Mouse (Mus musculus) lung, postnatal 14 days (tissue): ENCODE data around the gene Gata3.

Experiments
- DNase-seq: peaks from one replicate; pipeline ENCODE4 v3.0.0; 2021

Gene Gata3

GRCm38 (mm10) chr2:9871141-9871716, 18.6 kb downstream of the Gata3 start:
- DNase-seq = no peak

GRCm38 (mm10) chr2:9867092-9867825, 22.6 kb downstream of the Gata3 start:
- DNase-seq = no peak

DNA sequence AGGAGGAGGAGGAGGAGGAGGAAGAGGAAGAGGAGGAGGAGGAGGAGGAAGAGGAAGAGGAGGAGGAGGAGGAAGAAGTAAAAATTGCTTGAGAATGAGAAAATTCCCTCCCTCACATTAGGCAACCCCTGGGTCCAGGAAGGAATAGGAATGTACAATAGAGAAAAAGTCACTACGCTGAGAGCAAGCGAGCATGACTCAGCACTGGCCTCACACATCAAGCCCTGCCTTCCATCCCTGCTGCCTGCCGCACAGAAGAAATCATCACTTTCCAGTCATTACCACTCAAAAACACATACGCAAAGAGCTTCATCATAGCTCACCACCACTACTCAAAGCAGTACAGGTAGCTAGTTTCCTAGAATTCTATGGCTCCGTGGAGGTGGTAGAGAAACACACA, 29.1 kb downstream of the Gata3 start:
- no peak for DNase-seq

DNA sequence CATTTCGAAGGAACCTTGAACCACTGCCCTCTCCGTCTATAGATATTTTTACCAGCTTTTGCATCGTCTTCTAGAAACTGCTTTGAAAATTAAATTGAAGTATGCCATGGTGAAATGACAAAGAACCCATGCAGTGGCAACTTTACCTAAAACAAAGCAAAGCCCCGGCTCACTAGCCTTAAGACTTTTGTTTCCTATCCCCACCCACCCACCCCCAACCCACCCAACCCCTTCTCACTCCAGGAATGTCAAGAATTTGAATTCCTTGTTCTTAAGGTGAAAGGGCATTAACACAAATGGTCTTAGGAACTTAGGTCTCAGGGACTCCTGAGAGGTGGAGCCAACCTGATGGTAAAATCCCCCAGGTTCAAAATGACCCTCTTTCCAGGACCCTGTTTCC, 34.0 kb downstream of the Gata3 start:
- no peak for DNase-seq

GRCm38 (mm10) chr2:9852851-9853576, 36.8 kb downstream of the Gata3 start:
- DNase-seq = no peak

- no peak for DNase-seq
Observed at GRCm38 (mm10) chr2:9835195-9835594, 54.6 kb downstream of the Gata3 start.

DNA sequence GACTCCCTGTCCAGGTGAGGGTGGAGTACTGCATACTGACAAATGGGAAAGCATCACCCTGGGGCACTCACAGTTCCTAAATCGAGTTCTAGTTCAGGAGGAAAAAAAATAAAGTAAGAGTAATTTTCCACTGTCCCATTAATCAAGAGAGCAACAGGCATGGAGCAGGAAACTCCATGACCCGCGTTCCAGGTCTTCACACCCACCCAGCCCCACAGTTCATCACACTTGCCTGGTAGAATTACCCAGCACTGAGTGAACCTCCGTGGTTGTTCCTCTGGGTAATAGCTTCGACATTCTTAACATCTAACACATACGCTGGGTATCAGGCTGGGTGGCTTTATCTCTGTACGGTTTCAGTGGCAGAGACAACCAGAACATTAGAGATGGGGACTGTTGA, 56.1 kb downstream of the Gata3 start:
- no peak for DNase-seq

GRCm38 (mm10) chr2:9827624-9828023, 62.2 kb downstream of the Gata3 start:
- DNase-seq = no peak

DNA sequence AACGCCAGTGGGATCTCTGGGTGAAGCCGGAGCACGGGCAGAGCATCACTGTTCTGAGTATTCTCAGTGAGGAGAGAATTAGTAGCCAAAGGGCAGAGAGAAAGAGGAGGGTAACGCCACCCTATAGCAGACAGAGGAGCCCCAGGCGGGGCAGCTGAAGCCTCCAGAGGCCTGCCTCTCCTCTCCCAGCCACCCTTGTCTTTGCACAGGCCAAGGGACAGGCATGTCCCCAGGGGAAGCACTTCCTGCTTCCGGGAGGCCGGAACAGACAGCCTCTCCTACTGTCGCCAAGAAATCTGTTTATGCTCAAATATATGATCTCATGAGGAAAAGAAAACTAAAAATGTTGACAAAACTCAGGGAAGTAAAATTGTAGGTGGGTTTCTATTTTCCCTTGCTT, 69.2 kb downstream of the Gata3 start:
- no peak for DNase-seq

DNA sequence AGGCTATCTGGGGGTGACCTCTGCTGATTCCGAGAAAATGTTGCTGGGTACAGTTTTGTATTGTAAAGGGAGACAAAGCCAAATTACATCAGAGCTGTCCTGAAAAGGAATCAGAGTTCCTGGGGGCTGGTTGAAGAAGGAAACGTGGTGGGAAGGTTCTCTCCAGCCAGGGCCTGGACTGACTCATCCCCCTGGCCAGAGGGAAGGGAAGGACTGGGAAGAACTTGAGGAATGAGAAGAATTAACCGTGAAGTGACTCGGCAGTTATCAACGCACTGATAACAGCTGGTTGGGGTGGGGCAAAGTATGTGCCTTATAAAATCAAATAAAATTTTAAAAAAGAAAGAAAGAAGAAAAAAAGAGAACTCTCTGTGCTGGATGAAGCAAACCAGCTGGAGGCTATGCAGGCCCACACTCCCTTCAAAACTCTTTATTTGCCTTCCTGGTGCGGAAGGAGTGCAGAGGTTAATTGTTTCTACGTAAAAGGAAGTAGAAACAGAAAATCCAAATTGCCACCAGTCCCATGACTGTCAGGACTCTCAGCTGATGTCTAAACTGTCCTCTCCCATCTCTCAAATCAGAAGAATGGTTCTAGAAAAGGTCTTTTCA, 71.6 kb downstream of the Gata3 start:
- DNase-seq = no peak
